ENCODE assay signal across 8 mouse cellular contexts in genomic region chr8:110267268-110267667, GRCm38 (mm10). TPM values are rescaled to one million over a fixed set of nuclear protein-coding genes. Genes with fewer than 3 reads are reported as not detected.
DNase-seq lines count a peak whose midpoint lies in the region; ATAC-seq and TF ChIP-seq lines count a peak whose summit lies in the region.

No protein-coding gene starts in this region.

- no peaks in the 10 kb centered on the region for H3K36me3 ChIP-seq in heart, embryonic 14.5 days (ENCODE audit: control insufficient read depth, insufficient read depth, low read length)
- no peaks in the 10 kb centered on the region for H3K36me3 ChIP-seq in hindbrain, embryonic 13.5 days
- no peaks in the 10 kb centered on the region for H3K36me3 ChIP-seq in midbrain, embryonic 11.5 days (ENCODE audit: control insufficient read depth, insufficient read depth, low read length)

- no peak overlapping the region for H3K27ac ChIP-seq in heart, embryonic 14.5 days (replicated peaks in 1 of 2; ENCODE audit: control insufficient read depth in 1 of 2, insufficient read depth in 1 of 2, low read depth in 2 of 2, low read length in 2 of 2)
- no peak overlapping the region for H3K27ac ChIP-seq in bone marrow macrophage, adult 2 months (ENCODE audit: insufficient read depth, low read depth, low read length)
- no peak overlapping the region for H3K27ac ChIP-seq in hindbrain, embryonic 13.5 days
- no peak overlapping the region for H3K27ac ChIP-seq in midbrain, embryonic 11.5 days (ENCODE audit: low read depth, low read length)

- H3K27me3 ChIP-seq in heart, embryonic 14.5 days (ENCODE audit: control insufficient read depth, insufficient read depth, low read length), result no peaks in the 10 kb centered on the region
- H3K27me3 ChIP-seq in hindbrain, embryonic 13.5 days, result no peaks in the 10 kb centered on the region
- H3K27me3 ChIP-seq in midbrain, embryonic 11.5 days (ENCODE audit: control insufficient read depth, insufficient read depth, low read length), result no peaks in the 10 kb centered on the region

- peak overlapping the region; percentile 66 for H3K4me2 ChIP-seq in heart, embryonic 14.5 days (ENCODE audit: low read length)
- peak overlapping the region; percentile 48 for H3K4me2 ChIP-seq in hindbrain, embryonic 13.5 days
- H3K4me2 ChIP-seq in midbrain, embryonic 11.5 days, result peak overlapping the region; percentile 54

- no peak for TF ChIP-seq POLR2A in bone marrow macrophage, adult 2 months (IDR thresholded peaks at IDR 0.05; ENCODE audit: borderline replicate concordance, low read depth, low read length)

- intact Hi-C loops in gastrocnemius, postnatal 14 days (cut with DNase I; ENCODE audit: low total_unique reads), result no loop called here

- H3K9me3 ChIP-seq in heart, embryonic 14.5 days (ENCODE audit: control insufficient read depth, low read length), result no peaks in the 10 kb centered on the region
- no peaks in the 10 kb centered on the region for H3K9me3 ChIP-seq in hindbrain, embryonic 13.5 days
- no peaks in the 10 kb centered on the region for H3K9me3 ChIP-seq in midbrain, embryonic 11.5 days (ENCODE audit: control insufficient read depth, low read length)

- peaks cover 0 to 5% of the 10 kb centered on the region in 2 experiments; a peak in 2 of 4 replicates for H3K4me1 ChIP-seq in heart, embryonic 14.5 days (ENCODE audit: control insufficient read depth in 2 of 2, insufficient read depth in 2 of 2, low read length in 2 of 2)
- peaks cover 6% of the 10 kb centered on the region; the same call in 1 of the 2 replicates for H3K4me1 ChIP-seq in bone marrow macrophage, adult 2 months (ENCODE audit: control insufficient read depth, insufficient read depth, low read length)
- peaks cover 9% of the 10 kb centered on the region for H3K4me1 ChIP-seq in hindbrain, embryonic 13.5 days (replicated peaks)
- H3K4me1 ChIP-seq in midbrain, embryonic 11.5 days (ENCODE audit: control insufficient read depth, insufficient read depth, low read length), result no peaks in the 10 kb centered on the region; the same call in 1 of the 2 replicates

- peak overlapping the region; percentile 26 to 36 for H3K4me3 ChIP-seq in heart, embryonic 14.5 days (ENCODE audit: control insufficient read depth in 1 of 2, insufficient read depth in 1 of 2, low read depth in 1 of 2, low read length in 2 of 2)
- H3K4me3 ChIP-seq in bone marrow macrophage, adult 2 months (ENCODE audit: insufficient read depth, low read length), result 0 out of 2 replicates have a peak overlapping the region, but pooled peaks have one; percentile 5
- peak overlapping the region; percentile 30 for H3K4me3 ChIP-seq in hindbrain, embryonic 13.5 days
- peak overlapping the region; percentile 36 for H3K4me3 ChIP-seq in midbrain, embryonic 11.5 days (ENCODE audit: low read depth, low read length)

- no peak for DNase-seq in heart, adult 11 months
- DNase-seq in midbrain, embryonic 11.5 days (ENCODE audit: low spot score, missing footprints), result no peak
- DNase-seq in right cerebral cortex, adult 2 months (ENCODE audit: low spot score in 2 of 2), result no peak
- no peak for DNase-seq in gastrocnemius, postnatal 14 days
- DNase-seq in cerebellum, postnatal 25 days, result no peak

- 7% methylated on average over 12 of the region's 12 CpGs for WGBS in heart, embryonic 14.5 days
- 15% methylated on average over 12 of the region's 12 CpGs for WGBS in hindbrain, embryonic 13.5 days
- 14% methylated on average over 12 of the region's 12 CpGs for WGBS in midbrain, embryonic 11.5 days

- TF ChIP-seq CTCF in bone marrow macrophage, adult 2 months (IDR thresholded peaks at IDR 0.05; ENCODE audit: low read depth, low read length), result no peak

- no peak for ATAC-seq in heart, embryonic 14.5 days (ENCODE audit: insufficient number of reproducible peaks, insufficient read depth, low FRiP score, low read depth)
- no peak for ATAC-seq in hindbrain, embryonic 13.5 days (ENCODE audit: low FRiP score)
- ATAC-seq in midbrain, embryonic 11.5 days (ENCODE audit: low FRiP score), result peak; percentile 22; the same call in 1 of the 2 replicates

- H3K9ac ChIP-seq in heart, embryonic 14.5 days (ENCODE audit: low read length), result peak overlapping the region; percentile 41; the same call in 1 of the 2 replicates
- no peak overlapping the region for H3K9ac ChIP-seq in hindbrain, embryonic 13.5 days
- H3K9ac ChIP-seq in midbrain, embryonic 11.5 days (ENCODE audit: low read length), result peak overlapping the region; percentile 46; the same call in 1 of the 2 replicates

RNA-seq across cellular contexts. Expression of gene Hydin, which starts 0.5 kb away (rescaled TPM):
- polyA plus RNA-seq in heart, embryonic 14.5 days (2014; fragmentation: Nextera tagmentation; extraction: Ambion mirVana), result 0.07 and 0.08 TPM in 2 replicates
- polyA plus RNA-seq in bone marrow macrophage, adult 2 months (2012; ENCODE audit: insufficient read depth, insufficient read length, missing spikeins), result 0.27 and 0.32 TPM in 2 replicates
- polyA plus RNA-seq in hindbrain, embryonic 13.5 days (2015; fragmentation: Nextera tagmentation; extraction: Ambion mirVana), result 0.18 and 0.71 TPM in 2 replicates
- polyA plus RNA-seq in midbrain, embryonic 11.5 days (2014; fragmentation: Nextera tagmentation; extraction: Ambion mirVana), result 0.03 and 0.18 TPM in 2 replicates
- under 1 TPM; 0.07 to 0.08 TPM for total RNA-seq in gastrocnemius, postnatal 14 days (2021)

RNA-seq across cellular contexts. Expression of gene Cmtr2, which starts 51.8 kb away (rescaled TPM):
- 4.3 and 5.7 TPM in 2 replicates for polyA plus RNA-seq in heart, embryonic 14.5 days (2014; fragmentation: Nextera tagmentation; extraction: Ambion mirVana)
- 5.1 and 5.2 TPM in 2 replicates for polyA plus RNA-seq in bone marrow macrophage, adult 2 months (2012; ENCODE audit: insufficient read depth, insufficient read length, missing spikeins)
- 10.9 and 12.0 TPM in 2 replicates for polyA plus RNA-seq in hindbrain, embryonic 13.5 days (2015; fragmentation: Nextera tagmentation; extraction: Ambion mirVana)
- polyA plus RNA-seq in midbrain, embryonic 11.5 days (2014; fragmentation: Nextera tagmentation; extraction: Ambion mirVana), result 13.1 and 13.5 TPM in 2 replicates
- 1 to 10 TPM; 2.6 to 3.4 TPM for total RNA-seq in gastrocnemius, postnatal 14 days (2021)
